Mouse (Mus musculus): ENCODE data around the gene 2700049A03Rik. TPM values are rescaled to one million over a fixed set of nuclear protein-coding genes. Genes with fewer than 3 reads are reported as not detected.

The 2700049A03Rik gene
- polyA plus RNA-seq, 1 experiment, result 5.9 TPM

DNA sequence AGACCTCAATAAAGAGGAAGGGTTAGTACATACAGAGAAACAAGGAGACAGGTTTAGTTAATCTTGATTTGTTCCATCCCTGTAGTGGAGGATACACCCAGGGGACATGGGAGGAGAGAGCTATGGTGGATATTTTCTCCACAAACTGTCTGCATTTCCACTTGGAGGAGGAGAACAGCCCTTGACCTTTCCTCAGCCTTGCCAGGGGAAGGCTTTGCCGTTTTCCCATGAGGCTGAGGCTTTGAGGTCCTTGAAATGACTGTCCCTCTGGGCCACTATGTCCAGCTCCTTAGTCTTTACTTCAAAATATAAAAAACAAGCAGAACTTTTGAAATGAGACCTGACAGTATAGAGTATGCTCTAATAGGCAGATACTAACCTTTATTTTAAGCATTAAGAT, 33.3 kb downstream of the 2700049A03Rik start:
- DNase-seq (ENCODE audit: extremely low spot score in 1 of 2, low spot score in 1 of 2), result no peak

DNA sequence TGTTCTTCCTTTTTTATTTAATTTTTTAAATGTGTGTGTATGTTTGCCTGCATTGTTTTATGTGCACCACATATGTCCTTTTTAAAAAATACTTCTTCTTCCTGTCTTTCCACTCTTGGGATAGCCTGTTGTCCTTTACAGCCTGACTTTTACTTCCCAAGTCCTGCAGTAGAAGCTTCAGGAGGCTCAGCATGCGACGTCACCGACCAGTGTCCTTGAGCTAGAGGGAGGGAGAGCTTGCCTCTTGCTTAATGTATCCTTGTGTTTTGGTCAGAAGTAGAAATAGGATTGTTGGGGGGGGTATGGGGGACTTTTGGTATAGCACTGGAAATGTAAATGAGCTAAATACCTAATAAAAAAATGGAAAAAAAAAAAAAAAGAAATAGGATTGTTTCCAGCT, 47.1 kb downstream of the 2700049A03Rik start:
- DNase-seq (ENCODE audit: extremely low spot score in 1 of 2, low spot score in 1 of 2), result no peak

DNA sequence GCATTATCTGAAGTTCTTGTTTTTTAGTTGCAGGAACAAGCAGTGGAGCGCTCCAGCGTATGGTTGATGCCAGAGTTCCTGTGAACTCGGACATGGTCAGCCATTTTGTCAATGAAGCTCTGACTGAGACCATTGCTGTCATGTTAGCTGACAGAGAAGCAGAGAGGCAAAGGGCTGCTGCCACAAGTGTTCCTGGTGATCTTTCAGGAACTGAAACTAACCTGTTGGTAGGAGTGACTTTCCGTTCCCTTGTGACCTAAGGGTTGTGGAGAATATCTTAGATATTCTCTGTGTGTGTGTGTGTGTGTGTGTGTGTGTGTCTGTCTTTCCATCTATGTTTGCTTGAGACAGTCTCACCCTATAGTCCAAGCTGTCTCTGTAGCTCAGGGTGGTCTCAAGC, 47.7 kb downstream of the 2700049A03Rik start:
- no peak for DNase-seq (ENCODE audit: extremely low spot score in 1 of 2, low spot score in 1 of 2)

DNA sequence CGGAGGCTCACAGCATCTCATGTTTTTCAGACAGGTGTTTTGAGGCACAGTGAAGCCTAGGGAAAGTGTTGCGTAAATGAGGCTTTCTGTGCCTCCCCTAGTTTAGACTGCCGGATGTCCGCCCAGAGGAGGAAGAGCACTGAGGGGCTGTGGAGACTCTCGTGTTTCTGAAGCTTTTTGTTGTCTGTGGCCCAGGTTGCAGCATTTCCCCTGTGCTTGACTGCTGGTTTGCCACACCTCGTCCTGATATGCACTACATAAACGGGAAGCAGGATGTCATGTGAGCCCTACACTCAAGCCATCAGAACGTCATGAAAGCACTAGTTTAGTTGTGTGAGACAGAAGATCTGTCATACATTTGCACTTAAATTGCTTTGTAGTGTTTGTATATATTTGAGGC, 56.1 kb downstream of the 2700049A03Rik start:
- DNase-seq (ENCODE audit: extremely low spot score in 1 of 2, low spot score in 1 of 2), result no peak

DNA sequence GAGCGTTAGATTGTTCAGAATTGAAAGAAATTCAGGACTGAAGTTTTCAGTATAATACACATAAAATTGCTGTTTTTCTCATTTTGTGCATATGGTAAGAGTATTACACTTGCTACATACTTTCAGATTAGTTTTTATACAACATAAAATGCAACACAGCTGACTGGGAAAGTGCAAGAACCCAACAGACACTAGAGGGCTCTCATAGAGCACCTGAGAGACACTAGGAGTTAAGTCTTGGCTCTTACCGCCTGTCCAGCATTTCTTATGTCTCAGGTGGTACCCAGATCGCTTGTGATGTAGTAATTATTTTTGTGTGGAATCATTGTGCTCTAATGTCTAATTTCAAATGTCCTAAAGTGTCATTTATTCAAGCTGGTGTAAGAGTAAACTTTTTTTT, 61.0 kb downstream of the 2700049A03Rik start:
- DNase-seq (ENCODE audit: extremely low spot score in 1 of 2, low spot score in 1 of 2), result peak in 1 of 2 experiments; percentile 63

DNA sequence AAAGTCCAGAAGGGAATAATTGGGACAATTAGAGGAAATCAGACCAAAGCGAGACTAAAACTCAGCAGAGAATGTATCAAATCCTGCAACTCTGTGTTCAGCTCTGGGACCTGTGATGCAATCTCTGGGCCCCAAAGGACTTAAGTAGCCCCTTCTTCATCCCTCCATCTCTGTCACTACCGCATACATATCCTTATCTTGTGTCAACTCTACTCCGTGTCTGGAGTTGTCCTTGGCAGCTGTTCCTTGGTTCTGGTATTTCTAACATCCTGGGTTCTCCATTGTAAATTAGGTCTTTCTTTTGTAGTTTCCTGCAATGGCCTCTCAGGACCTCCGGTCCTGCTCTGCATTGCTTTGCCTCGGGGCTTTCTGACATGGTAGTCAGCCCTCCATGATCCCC, 65.1 kb downstream of the 2700049A03Rik start:
- DNase-seq (ENCODE audit: extremely low spot score in 1 of 2, low spot score in 1 of 2), result no peak

DNA sequence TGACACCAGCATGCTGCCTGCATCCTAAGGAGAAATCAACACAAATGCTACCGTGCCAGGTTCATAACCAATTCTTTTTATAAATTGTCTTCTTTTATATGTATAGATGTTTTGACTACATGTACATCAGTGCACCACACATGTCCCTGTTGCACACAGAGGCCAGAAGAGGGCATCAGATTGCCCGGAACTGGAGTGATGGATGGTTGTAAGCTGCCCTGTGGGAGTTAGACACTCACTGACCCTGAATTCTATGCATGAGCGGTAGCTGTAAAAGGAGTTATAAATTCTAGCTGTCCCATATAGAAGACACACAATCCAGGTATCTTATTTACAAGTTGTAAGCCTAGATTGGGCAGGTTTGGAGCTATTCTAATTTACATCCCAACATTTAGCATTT, 67.7 kb downstream of the 2700049A03Rik start:
- peak in 1 of 2 experiments; percentile 9 for DNase-seq (ENCODE audit: extremely low spot score in 1 of 2, low spot score in 1 of 2)

DNA sequence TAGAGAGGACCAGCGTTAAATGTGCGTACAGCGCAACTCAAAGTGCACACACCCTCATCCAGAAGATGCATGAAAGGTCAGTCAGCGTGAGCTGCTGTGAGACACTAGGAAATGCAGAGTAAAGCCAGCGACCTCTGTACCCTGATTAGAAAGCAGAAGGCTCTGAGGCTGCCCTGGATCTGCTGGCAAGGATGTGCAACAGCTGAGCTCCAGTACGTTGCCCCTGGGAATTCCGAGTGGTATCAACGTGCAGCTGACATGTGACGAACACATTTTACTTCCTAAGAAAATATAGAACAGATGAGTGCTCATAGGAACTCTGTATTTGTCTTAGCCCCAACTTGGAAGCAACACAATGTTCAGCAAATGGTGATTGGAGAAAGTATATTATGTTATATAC, 80.5 kb downstream of the 2700049A03Rik start:
- no peak for DNase-seq (ENCODE audit: extremely low spot score in 1 of 2, low spot score in 1 of 2)

DNA sequence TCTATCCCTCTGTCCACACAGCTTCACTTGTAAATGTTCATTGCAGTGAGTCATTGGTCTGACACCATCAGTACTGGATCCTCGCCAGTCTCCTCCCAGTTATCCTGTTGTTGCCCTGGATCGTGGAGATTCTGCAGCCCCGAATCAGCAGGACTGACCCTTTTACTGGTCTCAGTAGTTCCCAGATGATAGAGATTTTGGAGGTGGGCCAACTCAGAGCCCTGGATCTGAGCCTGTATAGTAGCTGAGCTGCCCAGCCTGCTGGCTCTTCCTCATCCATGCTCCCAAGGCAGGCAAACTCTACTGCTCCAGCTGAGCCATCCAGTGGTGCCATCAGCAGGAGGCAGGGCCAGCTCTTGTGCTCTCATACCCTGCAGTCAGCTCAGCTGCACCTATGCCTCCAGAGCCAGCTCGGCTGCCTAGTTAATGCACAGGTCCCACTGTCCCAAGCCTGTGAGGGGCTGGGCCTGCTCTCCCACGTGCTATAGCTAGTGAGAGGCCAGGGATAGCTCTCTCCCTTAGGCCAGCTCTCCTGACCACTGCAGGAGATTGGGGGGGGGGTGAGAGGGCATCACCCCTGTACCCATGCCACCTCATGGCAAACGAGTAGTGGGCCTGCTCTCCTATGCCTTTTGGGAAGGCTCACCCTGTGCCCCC, 81.3 kb downstream of the 2700049A03Rik start:
- DNase-seq (ENCODE audit: extremely low spot score in 1 of 2, low spot score in 1 of 2), result no peak

DNA sequence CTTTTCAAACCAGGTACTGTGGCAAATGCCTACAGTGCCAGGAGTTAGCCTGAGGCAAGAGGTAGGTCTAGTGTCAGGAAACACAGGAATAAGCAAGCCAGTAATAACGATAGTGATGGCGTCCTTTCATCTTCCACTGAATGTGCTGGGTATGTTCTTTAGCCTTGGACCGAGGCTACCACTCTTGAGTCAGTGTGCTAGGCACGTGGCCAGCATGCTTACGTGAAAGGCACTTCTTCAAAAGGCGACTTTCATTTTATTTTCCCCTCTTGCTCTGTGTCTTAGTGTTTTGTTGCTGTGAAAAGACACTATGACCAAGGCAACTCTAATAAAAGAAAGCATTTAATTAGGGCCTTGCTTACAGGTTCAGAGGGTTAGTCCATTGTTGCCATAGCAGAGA, 86.1 kb downstream of the 2700049A03Rik start:
- DNase-seq (ENCODE audit: extremely low spot score in 1 of 2, low spot score in 1 of 2), result no peak

DNA sequence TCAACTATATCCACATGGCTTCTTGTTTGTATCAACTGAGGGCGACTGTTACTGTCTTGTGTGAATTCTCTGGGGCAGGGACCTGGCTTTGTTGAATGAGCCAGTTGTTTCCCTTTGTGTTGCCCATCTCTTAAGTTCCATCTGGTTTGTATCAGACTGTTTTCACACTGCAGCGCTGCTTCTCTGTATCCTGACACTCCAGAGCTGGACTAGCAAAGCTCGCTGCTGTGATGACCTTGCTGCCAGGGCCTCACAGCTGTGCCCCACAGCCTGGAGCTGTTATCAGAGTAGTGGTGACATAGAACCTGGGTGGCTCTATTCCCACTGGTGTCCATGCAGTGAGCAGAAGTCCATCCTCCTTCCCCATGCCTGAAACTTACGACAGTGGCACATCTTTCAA, 91.1 kb downstream of the 2700049A03Rik start:
- no peak for DNase-seq (ENCODE audit: extremely low spot score in 1 of 2, low spot score in 1 of 2)

DNA sequence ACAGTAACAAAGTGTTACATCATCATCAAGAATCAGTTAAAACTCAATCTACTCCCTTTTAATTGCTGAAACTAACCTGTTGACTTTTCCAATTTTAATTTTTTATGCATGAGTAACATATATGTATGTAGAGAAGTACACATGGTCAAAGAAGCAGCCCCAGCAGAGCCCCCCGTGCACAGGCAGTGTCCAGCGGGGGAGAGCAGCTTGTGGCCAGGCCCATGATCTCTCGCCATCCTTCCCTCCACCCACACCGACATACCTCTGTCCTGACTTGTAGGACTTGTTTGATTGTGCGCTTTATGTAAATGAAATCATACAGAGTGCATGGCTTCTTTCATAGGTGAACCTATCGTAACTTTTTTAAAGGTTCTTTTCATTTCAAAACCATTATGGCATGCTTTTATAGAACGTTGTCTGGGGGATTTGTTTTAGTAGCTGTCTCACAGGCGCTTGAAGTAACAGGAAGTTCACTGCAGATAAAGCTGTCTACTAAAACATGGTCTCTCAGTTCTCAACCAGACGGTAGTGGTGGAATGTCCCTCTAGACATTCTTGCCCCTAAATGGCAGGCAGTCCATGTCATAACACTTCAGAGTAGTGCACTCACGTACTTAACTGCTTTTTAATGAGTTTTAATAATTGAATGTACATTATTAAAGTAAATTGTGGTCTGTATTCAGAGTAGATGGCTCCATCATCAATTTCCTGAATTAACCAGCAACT, 92.4 kb downstream of the 2700049A03Rik start:
- no peak for DNase-seq (ENCODE audit: extremely low spot score in 1 of 2, low spot score in 1 of 2)

DNA sequence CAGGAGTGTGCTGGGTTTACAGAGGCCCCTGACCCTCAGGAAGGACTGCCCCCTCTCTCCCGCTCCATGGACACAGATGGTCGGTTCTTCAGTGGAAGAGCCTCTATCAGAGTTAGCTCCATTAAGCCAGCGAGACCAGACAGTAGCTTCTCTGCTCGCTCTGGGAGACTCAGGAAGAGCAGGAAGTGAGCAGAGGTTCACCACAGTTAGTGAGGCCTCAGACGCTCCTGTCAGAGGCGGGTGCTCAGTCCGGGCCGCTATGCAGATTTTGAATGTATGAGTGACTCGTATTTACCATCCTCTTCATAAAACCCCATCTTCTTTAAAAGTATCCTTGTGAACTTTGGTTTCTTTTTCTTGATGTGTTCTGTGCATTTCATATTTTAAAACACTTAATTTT, 94.9 kb downstream of the 2700049A03Rik start:
- no peak for DNase-seq (ENCODE audit: extremely low spot score in 1 of 2, low spot score in 1 of 2)

DNA sequence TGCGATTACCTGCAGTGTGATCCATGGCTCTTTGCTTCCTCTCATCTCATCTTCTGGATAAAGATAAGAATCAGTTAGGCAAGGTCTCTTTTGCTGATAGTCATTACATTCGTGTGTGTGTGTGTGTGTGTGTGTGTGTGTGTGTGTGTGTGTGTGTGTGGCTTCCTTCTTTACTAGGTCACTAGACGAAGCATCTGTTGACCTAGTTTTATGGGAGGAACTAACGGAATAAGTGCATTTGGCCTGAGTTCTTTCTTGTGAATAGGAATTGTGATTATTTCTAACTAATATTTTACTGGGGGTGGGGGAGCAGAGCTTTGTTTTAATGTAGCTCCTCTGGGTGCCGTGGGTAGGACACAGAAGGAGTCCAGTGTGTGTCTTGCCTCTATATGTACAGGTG, 96.8 kb downstream of the 2700049A03Rik start:
- no peak for DNase-seq (ENCODE audit: extremely low spot score in 1 of 2, low spot score in 1 of 2)

DNA sequence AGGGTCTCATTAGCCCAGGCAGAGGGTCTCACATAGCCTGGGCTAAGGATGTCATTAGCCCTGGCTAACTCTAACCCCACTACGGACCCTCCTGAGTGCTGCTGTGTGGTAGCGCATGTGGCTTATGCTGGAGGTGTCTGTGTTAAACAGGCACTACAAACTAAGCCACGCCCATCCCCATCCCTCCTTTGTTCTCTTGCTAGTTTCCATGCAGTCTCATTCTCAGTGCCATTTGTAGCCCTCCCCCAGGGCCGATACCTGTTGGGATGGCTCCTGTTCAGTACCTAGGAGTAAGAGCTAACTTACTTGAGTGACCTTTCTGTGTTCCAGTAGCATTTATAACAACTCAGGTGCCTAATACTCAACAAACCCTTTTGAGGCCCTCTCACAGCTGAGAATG, 100.4 kb downstream of the 2700049A03Rik start:
- no peak for DNase-seq (ENCODE audit: extremely low spot score in 1 of 2, low spot score in 1 of 2)

DNA sequence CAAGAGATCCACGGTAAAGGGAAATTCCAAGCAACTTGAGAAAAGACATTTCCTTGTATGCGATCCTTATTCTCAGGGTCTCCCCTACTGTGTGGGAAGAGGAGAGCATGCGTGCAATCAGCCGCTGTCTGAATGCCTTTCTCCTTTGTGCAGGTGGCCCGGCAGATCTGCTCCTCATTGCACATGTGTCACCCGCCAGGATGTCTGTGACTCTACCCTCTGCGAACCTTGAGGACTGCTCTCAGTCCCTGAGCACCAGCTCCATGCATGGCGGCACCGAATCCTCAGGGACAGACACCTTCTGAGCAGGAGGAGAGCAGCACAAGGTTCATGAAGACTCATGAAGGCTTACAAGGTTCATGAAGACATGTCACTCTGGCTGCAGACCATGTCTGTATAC, 106.1 kb downstream of the 2700049A03Rik start:
- DNase-seq (ENCODE audit: extremely low spot score in 1 of 2, low spot score in 1 of 2), result no peak

DNA sequence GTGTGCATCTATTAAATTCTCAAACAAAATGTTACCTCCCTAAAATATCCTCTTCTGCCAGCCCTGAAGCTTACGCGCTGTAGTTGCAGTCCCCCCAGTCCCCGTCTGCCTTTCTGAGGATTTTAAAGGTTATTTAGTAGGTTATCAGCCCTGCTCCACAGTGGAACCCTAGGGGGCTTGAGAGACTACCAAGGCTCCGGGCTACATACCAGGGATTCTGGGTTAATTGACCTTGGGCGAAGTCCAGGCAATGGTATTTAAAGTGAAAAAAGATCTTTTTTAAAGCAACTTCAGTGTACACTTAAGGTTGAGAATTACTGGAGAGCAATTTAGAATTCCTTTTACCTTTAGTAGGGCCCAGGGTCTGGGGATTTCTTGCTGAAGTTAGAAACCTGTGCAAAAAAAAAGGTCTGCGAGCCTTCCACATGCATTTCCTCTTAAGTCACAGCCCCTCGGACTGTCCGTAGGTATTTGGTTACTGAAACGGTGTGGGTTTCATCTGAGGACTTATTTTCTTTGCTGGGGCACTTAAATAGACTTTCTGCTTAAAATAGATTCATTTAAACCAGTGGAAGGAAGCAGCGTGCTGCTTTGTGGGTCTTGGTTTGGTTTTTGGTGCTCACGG, 108.2 kb downstream of the 2700049A03Rik start:
- DNase-seq (ENCODE audit: extremely low spot score in 1 of 2, low spot score in 1 of 2), result no peak

DNA sequence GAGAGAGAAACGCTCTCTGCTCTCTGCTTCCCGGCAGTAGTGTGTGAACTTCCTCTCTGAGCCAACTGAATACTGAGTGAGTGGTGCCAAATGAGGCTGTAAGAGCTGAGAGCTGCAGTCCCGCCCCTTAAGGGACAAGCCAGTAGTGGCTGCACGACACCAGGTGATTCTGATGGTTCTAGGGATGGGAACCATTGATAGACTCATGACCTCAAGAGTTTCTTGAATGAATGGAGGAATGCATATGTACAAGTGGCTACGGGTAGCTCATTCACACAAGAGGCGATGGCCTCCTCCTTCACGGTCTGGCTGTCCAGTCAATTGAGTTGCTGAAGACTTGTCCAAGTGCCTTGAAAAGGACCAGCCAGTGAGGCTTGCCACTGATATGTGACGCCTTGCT, 110.5 kb downstream of the 2700049A03Rik start:
- DNase-seq (ENCODE audit: extremely low spot score in 1 of 2, low spot score in 1 of 2), result no peak

DNA sequence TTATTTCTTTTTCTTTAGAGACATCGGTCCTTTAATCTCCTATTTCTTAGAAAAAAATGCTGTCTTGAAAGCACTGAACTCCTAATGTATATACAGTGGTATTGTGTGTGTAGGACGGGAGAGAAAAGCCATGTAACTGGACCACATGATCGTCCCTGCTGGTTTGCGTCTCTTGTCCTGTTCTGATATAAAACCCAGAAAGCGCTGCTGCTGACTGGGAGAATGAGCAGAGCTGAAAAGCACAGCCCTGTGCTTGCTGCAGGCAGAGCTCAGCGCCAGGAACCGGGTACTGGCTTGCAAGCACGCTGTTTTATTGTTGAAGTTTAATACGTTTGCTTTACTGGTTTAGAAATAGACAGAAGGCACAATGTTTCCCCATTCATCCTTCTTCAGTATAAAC, 112.7 kb downstream of the 2700049A03Rik start:
- peak in 1 of 2 experiments; percentile 28 for DNase-seq (ENCODE audit: extremely low spot score in 1 of 2, low spot score in 1 of 2)

DNA sequence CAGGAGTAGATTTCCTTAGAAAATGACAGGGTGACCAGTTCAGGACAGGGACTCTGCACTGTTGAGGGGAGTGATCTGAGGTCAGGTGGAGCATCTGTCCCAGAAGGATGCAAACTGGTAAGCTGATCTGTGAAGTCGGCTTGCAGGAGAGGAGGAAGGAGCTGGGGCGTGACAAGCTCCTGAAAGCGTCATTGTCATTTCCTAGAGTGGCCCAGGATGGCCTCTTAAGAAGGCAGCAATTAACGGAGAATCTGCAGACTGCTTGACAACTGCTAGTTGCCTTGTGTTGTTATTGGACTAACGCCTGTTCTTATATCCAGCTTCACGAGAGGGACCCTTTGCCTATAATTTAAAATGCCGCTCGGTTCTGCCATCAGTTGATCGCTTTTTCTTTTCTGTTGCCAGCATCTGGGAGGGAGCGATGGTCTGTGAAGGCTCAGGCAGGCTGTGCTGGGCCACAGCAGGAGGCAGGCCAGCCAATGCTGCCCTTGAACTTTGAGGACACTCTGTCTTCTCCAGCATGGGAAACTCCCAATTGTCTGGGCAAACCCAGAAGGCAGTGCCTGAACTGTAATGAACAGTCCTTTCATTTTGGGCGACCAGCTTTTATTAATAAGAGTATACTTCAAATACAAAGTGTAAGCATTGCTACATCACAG, 116.0 kb downstream of the 2700049A03Rik start:
- no peak for DNase-seq (ENCODE audit: extremely low spot score in 1 of 2, low spot score in 1 of 2)

DNA sequence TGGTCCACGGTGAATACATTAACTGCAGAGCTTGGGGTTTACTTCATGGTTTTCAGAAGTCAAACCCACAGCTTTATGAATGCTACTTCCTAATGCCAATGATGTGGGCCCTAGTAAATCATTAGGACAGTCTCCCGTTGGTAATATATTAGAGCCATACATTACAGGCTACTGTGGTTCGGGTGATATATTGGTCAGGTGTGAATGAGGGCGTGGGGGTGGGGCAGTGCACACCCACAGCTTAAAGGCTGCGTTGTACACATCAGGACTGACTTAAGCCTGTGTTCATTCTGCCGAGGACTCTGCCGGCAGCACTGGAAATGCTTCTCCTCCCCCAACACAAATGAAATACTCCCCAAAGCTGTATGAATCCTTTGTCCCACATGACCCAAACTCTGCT, 118.1 kb downstream of the 2700049A03Rik start:
- no peak for DNase-seq (ENCODE audit: extremely low spot score in 1 of 2, low spot score in 1 of 2)

Data from frontal cortex, adult 2 months (tissue).